Mouse (Mus musculus) gastrocnemius, postnatal 25 days (tissue): Measurements from ENCODE around the gene Olfr764-ps1. TPM values are rescaled to one million over a fixed set of nuclear protein-coding genes. Genes with fewer than 3 reads are reported as not detected.
"Not testable (repeated sequence)": the region's sequence is repeated elsewhere in the genome, so short reads cannot be mapped to it uniquely, and the experiment has no call there.

Experiments
- DNase-seq: peaks from one replicate; pipeline ENCODE4 v3.0.0; 2022
- long read RNA-seq, 2 experiments: library from polyadenylated mRNA; stranded (forward); transcript quantifications; one replicate each; pipeline ENCODE4 v2.0.0; 2021
- total RNA-seq, 2 experiments: library from RNA; stranded (reverse); gene quantifications; 1 replicate in 1 of 2; 2 replicates in 1 of 2; pipeline ENCODE4 v1.2.3; 2021

Olfr764-ps1 gene
- total RNA-seq: not detected
- long read RNA-seq, experiment 1: 0 reads
- long read RNA-seq, experiment 2: 0 reads

DNA sequence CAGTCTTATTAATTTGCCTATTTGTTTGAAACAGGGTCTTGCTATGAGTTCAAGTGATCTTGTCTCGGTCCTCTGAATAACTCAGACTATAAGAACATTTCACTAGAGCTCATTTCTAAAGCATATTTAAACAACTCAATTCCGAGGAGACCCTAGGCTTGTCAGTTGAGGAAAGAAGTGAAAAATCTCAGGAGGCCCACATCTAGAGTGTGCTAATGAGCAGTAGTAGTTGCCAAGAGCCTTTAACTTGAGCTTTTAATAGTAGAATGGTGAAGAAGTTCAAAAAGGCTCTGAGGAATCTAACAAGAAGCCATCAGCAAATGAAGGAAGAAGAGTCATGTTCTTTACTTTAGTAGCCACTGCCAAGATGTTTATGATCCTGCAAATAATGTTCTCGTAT is at the start of gene Olfr764-ps1:
Gene Olfr764-ps1, minus strand, starts transcription at position 101 of the 400 bp plus-strand sequence.
- DNase-seq: no peak

DNA sequence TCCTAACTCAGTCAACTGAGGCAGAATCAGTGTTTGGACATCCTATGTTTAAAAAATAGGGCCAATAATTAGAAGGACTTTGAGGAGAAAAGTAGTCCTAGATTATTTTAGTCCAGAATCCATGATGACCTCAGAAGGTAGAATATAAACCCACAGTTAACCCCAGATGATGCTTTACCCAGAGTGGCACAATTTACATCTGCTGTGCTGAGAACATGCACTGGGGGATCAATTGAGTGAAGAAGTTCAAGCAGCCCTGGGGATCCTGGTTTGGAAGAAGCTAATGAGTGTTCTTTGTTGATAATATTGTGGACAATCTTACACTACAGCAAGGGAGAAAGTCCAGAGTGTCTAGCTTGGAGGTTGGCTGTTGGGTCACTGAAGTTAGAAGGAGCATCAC is 43.1 kb upstream of the Olfr764-ps1 start, which contains the start of gene Olfr767:
Gene Olfr767, minus strand, starts transcription at position 101 of the 400 bp plus-strand sequence.
- not testable (repeated sequence) for DNase-seq

DNA sequence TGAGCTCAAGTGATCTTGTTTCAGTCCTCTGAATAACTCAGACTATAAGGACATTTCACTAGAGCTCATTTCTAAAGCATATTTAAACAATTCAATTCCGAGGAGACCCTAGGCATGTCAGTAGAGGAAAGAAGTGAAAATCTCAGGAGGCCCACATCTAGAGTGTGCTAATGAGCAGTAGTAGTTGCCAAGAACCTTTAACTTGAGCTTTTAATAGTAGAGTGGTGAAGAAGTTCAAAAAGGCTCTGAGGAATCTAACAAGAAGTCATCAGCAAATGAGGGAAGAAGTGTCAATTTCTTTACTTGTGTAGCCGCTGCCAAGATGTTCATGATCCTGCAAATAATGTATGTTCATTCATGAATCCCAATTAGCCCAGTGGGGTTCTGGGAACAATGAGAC is 29.2 kb upstream of the Olfr764-ps1 start, which contains the start of gene Olfr766-ps1:
Gene Olfr766-ps1, minus strand, starts transcription at position 101 of the 400 bp plus-strand sequence.
- no peak for DNase-seq

DNA sequence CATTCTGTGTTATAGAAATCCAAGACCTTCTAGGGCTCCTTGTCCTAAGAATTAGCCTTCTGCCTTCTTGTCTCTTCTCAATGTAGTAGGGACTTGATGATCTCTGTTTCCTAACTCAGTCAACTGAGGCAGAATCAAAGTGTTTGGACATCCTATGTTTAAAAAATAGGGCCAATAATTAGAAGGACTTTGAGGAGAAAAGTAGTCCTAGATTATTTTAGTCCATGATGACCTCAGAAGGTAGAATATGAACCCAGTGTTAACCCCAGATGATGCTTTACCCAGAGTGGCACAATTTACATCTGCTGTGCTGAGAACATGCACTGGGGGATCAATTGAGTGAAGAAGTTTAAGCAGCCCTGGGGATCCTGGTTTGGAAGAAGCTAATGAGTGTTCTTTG is 10.2 kb upstream of the Olfr764-ps1 start, which contains the start of gene Olfr765:
Gene Olfr765, minus strand, starts transcription at position 101 of the 400 bp plus-strand sequence.
- not testable (repeated sequence) for DNase-seq

DNA sequence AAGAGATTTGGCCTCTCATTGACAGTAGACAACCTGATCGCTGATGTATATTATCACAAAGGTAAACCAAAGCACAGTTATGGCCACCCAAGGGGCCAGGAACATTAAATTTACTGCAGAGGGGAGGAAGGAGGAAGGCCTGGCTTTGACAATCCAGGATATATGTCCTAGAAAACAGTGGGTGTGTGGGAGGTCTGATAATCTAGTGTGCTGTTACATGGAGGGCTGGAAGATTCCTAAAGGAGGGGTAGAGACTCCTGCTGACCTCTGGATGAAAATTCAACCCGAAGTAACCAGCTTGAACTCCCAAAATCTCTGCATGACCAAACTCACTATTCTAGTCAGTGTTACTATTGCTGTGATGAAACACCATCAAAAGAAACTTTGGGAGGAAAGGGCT is 11.4 kb downstream of the Olfr764-ps1 start:
- DNase-seq: no peak

DNA sequence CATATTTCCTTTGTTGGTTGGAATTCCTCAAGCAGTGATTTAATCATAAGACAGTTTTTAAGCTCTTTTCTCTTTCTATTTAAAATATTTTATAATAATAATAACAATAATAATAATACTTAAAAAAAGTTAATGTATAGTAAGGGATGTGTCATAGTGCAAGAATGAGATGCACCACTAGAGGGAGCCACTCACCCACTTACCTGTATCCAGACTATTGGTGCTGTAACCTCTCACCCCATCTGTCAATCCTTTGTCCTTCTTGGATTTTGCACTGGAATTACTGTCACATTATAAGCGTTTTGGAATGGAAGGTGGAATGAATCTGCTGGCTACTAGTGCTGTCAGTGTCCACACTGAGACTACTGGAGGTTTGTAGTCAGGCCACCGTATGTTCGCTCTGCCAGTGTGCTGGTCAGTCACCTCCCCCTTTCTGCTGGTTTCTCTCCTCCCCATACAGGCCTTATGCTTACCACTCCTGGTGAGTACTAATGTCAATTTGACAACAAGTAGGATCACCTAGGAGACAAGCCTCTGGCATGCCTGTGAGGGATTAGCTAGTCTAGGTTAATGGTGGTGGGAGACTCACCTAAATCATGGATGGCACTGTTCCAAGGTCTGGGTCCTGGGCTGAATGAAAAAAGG is 13.6 kb downstream of the Olfr764-ps1 start:
- no peak for DNase-seq

DNA sequence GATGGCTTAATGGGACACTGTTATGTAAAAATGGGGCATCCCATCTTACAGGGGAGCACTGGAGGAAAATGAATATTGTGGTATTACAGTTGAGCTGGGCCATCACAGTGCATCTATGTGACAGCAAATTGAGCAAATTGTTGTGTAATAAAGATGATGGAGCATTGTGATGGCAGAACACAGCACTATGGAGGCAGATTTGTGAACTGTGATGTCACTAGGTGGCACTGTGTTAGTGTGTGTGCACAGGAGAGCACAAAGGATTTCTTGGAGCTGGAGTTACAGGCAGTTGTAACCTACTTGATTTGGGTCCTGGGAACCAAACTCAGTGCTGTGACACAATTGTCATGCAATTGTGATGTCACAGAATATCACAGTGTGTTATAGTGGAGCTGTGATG is 16.4 kb downstream of the Olfr764-ps1 start:
- DNase-seq: no peak

DNA sequence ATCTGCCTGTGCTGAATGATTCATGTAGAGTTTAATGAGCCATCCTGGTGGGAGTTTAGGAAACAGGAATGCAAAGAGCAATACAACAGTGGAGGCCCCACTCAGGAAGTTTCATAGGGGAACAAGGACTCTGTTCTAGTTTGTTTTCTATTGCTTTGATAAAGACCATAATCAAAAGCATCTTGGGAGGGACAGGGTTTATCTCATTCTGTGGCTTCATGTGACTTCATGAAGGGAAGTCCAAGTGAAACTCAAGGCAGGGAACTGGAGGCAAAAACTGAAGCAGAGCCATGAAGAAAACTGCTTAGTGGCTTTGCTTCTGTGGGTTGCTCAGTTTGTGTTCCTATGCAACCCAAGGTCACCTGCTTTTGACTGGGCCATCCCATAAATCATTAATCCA is 25.2 kb downstream of the Olfr764-ps1 start:
- DNase-seq: no peak

DNA sequence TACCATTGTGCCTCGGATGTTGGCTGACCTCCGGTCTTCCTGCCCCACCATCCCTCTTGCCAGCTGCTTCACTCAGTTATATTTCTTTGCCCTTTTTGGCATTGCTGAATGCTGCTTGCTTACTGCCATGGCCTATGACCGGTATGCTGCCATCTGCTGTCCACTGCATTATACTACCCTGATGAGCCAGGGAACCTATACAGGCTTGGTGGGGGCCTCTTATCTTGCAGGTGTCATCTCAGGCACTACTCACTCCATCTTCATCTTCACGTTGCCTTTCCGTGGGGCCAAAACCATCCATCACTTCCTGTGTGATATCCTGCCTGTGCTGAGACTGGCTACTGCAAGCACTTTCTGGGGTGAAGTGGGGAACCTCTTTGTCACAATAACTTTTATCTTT is 28.2 kb downstream of the Olfr764-ps1 start:
- not testable (repeated sequence) for DNase-seq

DNA sequence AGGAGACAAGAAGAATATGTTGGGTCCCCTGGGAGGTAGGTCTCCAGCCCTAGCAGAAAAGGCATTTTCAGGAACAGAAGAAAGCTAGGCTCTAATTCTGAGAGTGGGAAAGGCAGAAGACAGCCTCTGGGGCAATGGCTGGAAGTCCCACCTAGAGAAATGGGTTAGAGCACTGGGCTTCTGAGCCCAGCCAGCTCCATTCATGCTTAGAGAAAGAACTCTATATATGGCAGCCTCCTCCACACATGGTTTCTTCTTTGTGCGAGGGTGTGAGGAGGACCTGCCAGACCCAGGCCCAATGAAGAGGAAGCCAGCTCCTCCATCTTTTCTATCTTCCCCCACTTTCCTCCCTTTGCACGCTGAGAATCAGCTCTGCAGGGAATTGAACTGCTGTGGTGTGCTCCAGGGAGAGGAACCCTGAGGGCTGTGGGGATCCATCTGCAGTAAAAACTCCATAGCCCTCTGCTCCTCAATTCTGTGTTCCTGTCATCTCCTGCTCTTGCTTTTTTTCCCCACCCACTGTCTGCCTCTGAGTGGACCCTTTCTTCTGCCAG is 29.3 kb downstream of the Olfr764-ps1 start, which contains the start of gene Olfr763:
Gene Olfr763, plus strand, starts transcription at position 504 of the 554 bp plus-strand sequence.
- DNase-seq: no peak

DNA sequence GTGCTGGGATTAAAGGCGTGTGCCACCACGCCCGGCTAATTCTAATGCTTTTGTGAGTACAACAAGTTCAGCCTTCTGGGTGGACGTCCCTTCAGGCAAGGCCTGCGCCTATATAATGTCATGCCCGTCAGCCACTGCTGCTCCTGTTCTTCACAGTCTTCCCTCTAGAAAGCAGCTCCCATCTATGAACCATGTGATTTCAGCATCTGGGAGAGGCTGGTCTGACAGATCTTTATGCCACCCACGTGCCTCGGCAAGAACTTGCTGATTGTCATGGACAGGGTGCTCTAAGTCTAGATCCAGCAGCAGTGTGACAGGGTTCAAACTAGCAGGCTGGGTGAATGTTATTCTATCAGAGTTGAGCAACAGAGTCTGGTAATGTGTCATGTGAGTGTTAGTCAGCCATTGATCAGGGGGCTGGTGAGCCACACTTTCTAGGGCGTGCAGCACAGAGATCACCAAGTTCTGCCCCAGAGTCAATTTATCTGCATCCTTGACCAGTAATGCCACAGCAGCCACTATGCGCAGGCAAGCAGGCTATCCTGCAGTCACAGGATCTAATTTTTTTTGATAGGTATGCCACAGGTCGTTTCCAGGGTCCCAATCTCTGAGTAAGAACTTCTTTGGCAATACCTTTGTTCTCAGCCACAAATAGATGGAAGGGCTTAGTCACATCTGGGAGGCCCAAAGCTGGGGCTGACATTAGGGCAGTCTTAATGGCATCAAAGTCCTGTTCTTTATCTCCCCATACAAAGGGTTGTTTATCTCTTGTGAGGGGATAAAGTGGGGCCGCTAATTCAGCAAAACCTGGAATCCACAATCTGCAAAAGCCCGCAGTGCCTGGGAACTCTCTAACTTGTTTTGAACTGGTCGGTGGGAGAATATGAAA is 35.4 kb downstream of the Olfr764-ps1 start:
- no peak for DNase-seq

DNA sequence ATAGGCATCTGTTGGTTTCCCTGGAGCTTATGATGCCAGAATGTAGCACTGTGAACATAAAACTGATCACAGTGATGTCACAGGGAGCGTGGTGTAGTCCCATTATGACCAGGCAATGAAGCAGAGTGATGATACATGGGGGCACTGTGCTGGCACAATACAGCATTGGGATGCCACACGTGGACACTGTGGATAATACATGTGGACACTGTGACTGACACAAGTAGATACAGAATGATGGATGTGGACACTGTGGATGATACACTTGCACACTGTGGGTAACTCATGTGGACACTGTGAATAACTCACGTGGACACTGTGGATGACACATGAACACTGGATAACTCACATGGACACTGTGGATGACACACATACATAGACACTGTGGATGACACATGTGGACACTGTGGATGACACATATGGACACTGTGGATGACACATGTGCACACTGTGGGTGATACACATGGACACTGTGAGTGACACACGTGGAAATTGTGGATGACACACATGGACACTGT is 43.1 kb downstream of the Olfr764-ps1 start:
- no peak for DNase-seq

DNA sequence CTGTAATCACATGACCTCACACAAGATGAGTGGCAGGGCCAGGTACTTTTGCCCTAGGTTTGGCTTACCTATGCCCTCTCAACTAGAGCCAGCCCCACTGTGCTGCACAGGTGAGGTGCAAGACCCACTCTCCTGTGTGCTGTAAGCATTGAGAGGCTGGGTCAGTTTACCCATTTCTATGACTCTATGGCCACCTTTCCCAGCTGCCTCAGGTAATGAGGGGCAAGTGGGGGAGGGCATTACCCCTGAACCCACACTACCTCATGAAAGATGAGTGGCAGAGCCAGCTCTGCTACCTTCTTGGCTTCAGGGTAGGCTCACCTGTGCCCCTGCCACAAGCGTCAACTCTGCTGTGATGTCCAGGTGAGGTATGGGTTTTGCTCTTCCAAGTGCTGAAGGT is 43.9 kb downstream of the Olfr764-ps1 start:
- no peak for DNase-seq

DNA sequence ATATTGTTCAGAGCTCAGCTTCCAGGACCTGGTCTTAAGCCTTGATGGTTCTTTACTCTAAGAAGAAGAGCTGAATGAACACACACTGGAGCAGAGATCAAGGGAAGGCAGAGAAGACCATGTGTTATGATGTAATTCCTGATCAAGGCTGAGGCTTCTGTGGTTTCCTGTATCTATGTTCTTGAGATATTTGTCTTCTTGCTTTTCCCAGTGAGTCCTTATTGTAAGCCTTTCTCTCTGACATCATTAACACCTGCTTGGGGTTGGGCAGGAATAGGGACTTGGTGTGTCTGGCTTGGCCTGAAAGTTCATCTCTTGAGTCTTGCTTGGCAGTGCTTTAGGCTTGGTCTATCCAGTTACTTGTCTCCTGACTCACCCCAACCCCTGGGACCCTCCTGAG is 48.7 kb downstream of the Olfr764-ps1 start:
- no peak for DNase-seq

DNA sequence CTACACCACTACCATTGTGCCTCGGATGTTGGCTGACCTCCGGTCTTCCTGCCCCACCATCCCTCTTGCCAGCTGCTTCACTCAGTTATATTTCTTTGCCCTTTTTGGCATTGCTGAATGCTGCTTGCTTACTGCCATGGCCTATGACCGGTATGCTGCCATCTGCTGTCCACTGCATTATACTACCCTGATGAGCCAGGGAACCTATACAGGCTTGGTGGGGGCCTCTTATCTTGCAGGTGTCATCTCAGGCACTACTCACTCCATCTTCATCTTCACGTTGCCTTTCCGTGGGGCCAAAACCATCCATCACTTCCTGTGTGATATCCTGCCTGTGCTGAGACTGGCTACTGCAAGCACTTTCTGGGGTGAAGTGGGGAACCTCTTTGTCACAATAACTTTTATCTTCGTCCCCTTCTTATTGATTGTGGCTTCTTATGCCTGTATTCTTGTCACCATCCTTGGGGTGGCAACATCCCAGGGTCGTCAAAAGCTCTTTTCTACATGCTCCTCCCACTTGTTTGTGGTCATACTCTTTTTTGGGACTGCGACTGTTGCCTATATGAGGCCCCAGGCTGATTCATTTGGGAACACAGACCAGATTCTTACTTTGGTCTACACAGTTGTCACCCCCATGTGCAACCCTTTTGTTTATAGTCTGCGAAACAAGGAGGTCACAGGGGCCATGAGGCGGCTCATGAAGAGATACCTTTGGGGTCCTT is 49.4 kb downstream of the Olfr764-ps1 start:
- DNase-seq: not testable (repeated sequence)

DNA sequence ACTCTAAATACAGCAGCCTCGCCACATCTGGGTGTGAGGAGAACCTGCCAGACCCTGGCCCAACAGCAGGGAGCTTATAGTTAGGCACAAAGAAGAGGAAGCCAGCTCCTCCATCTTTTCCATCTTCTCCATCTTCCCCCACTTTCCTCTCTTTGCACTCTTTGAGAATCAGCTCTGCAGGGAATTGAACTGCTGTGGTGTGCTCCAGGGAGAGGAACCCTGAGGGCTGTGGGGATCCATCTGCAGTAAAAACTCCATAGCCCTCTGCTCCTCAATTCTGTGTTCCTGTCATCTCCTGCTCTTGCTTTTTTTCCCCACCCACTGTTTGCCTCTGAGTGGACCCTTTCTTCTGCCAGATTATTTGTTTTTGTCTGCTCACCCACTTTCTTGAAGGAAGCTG is 50.6 kb downstream of the Olfr764-ps1 start, which contains the start of gene Olfr9:
Gene Olfr9, plus strand, starts transcription at position 301 of the 400 bp plus-strand sequence.
- DNase-seq: not testable (repeated sequence)

Other genes starting within 250 kb of the Olfr764-ps1 start
- gene Mmp19, start 249.0 kb downstream of the Olfr764-ps1 start, total RNA-seq: 1 to 10 TPM; 1.7 to 3.6 TPM
- gene Dnajc14, start 235.8 kb downstream of the Olfr764-ps1 start, total RNA-seq: 10 to 100 TPM; 20.7 to 21.5 TPM
- gene Tmem198b, start 235.5 kb downstream of the Olfr764-ps1 start, total RNA-seq: 1 to 10 TPM; 3.4 to 4.2 TPM
- 10 to 100 TPM; 26.5 to 28.4 TPM for gene Sarnp, start 222.6 kb downstream of the Olfr764-ps1 start, total RNA-seq
- 1 to 10 TPM; 3.1 to 3.7 TPM for gene Ormdl2, start 218.3 kb downstream of the Olfr764-ps1 start, total RNA-seq
- 1 to 10 TPM; 3.9 to 4.1 TPM for gene Gdf11, start 148.2 kb downstream of the Olfr764-ps1 start, total RNA-seq
- gene Cd63, start 138.9 kb downstream of the Olfr764-ps1 start, total RNA-seq: 100 to 1,000 TPM; 103 to 142 TPM
- gene Rdh5, start 117.0 kb downstream of the Olfr764-ps1 start, total RNA-seq: 1 to 10 TPM; 4.3 to 4.7 TPM
- gene Bloc1s1, start 115.9 kb downstream of the Olfr764-ps1 start, total RNA-seq: 100 to 1,000 TPM; 152 to 165 TPM
- gene Itga7, start 106.1 kb downstream of the Olfr764-ps1 start, total RNA-seq: 10 to 100 TPM; 63.5 to 67.3 TPM
- gene Mettl7b, start 78.9 kb downstream of the Olfr764-ps1 start, total RNA-seq: under 1 TPM in 1 of 2 experiments, not detected in 1; 0.23 TPM
- gene Olfr9, start 50.5 kb downstream of the Olfr764-ps1 start, total RNA-seq: not detected
- gene Olfr763, start 29.1 kb downstream of the Olfr764-ps1 start, total RNA-seq: not detected
- not detected for gene Olfr765, start 10.1 kb upstream of the Olfr764-ps1 start, total RNA-seq
- gene Olfr766-ps1, start 29.1 kb upstream of the Olfr764-ps1 start, total RNA-seq: not detected
- gene Olfr767, start 43.0 kb upstream of the Olfr764-ps1 start, total RNA-seq: not detected
- gene Olfr768, start 59.5 kb upstream of the Olfr764-ps1 start, total RNA-seq: not detected
- not detected for gene Olfr769, start 78.0 kb upstream of the Olfr764-ps1 start, total RNA-seq
- gene Olfr770, start 99.1 kb upstream of the Olfr764-ps1 start, total RNA-seq: not detected
- not detected for gene Olfr771, start 124.9 kb upstream of the Olfr764-ps1 start, total RNA-seq
- not detected for gene Olfr772, start 138.0 kb upstream of the Olfr764-ps1 start, total RNA-seq
- gene Olfr773, start 147.5 kb upstream of the Olfr764-ps1 start, total RNA-seq: not detected
- gene Olfr774, start 196.3 kb upstream of the Olfr764-ps1 start, total RNA-seq: not detected
- not detected for gene Olfr775, start 208.5 kb upstream of the Olfr764-ps1 start, total RNA-seq
- not detected for gene Olfr776, start 219.2 kb upstream of the Olfr764-ps1 start, total RNA-seq
- gene Olfr777, start 231.6 kb upstream of the Olfr764-ps1 start, total RNA-seq: not detected